Mouse (Mus musculus): ENCODE results near the gene Dnajc6. TPM values are rescaled to one million over a fixed set of nuclear protein-coding genes. Genes with fewer than 3 reads are reported as not detected.
A peak's percentile ranks its signal among the peaks of the same experiment; 100 is the strongest.

The Dnajc6 gene
- polyA plus RNA-seq, 1 experiment, result 1.5 TPM

DNA sequence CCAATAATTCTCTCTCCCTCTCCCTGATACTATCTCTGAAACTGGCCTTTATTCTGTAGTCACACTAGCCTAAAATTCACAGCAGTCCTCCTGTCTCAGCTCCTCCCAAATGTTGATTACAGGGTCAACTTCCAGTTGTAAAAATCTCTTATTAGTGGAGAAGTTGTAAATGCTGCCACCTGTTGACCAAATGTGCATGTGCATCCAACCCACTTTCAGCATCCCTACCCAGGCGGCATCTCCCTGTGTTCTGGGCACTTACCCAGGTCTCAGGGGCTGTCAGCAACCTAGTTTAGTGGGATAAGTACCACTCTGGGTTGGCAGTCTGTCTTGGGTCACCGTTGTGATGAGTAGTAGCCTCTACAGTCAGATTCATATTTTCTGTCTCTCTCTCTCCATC, 38.1 kb upstream of the Dnajc6 start:
- Histone ChIP-seq H3K4me1 (ENCODE audit: control insufficient read depth, insufficient read depth, low read length) (peaks cover 4% of the 10 kb centered on the region; the same call in 1 of the 2 replicates), H3K36me3 (ENCODE audit: control insufficient read depth, insufficient read depth, low read length) (no peaks in the 10 kb centered on the region), H3K4me3 (ENCODE audit: control insufficient read depth, low read depth, low read length) (no peak overlapping the region), H3K27ac (ENCODE audit: control insufficient read depth, insufficient read depth, low read depth, low read length) (no peak overlapping the region), H3K27me3 (ENCODE audit: control insufficient read depth, insufficient read depth, low read length) (no peaks in the 10 kb centered on the region)
- no peak for TF ChIP-seq POLR2A (IDR thresholded peaks at IDR 0.05; ENCODE audit: control insufficient read depth, low read depth, low read length)
- TF ChIP-seq CTCF (IDR thresholded peaks at IDR 0.05; ENCODE audit: control insufficient read depth, insufficient read depth, insufficient replicate concordance, low read depth, low read length), result peak; percentile 51; the same call in 1 of the 2 replicates

DNA sequence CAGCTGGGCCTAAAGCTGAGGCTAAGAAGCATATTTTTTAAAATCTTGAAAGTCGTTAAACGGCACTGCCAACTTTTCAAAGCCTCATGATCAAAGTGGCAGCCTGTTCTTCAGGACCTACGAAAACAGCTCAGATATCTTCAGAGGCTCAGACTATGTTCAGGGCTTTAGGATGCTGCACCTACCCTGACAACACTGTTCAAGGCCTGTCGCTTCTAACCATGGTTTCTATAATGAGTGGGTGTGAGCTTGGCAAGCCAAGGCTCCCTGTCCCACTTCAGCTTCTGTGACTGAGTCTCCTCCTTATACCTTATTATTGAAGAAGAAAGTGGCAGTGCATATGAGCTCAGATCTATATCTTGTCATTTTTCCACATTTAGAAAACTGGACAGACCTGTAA, 37.1 kb upstream of the Dnajc6 start:
- no peak overlapping the region for H3K27ac ChIP-seq (ENCODE audit: control insufficient read depth, insufficient read depth, low read depth, low read length)
- H3K36me3 ChIP-seq (ENCODE audit: control insufficient read depth, insufficient read depth, low read length), result no peaks in the 10 kb centered on the region
- H3K27me3 ChIP-seq (ENCODE audit: control insufficient read depth, insufficient read depth, low read length), result no peaks in the 10 kb centered on the region
- TF ChIP-seq POLR2A (IDR thresholded peaks at IDR 0.05; ENCODE audit: control insufficient read depth, low read depth, low read length) (no peak), CTCF (IDR thresholded peaks at IDR 0.05; ENCODE audit: control insufficient read depth, insufficient read depth, insufficient replicate concordance, low read depth, low read length) (no peak)
- H3K4me1 ChIP-seq (ENCODE audit: control insufficient read depth, insufficient read depth, low read length), result 0 out of 2 replicates have a peak, but pooled peaks cover 2% of the 10 kb centered on the region
- H3K4me3 ChIP-seq (ENCODE audit: control insufficient read depth, low read depth, low read length), result no peak overlapping the region

DNA sequence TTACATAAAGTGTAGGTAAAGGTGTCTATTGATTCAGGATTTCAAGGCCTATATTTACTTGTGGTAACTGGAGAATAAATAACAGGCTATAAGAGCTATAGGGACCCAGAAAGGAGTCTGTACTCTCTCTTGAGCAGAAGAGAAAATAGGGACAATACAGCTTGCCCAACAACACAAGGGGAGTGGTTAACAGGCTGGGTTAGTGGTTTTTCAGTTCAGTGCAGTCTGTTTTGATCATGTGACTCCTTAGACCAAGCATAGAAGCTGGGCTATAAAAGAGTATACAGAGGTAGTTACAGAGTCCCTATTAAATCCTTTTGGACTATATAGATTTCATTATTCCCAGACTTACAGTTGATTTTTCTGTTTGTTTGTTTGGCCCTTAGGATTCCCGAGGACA, 36.3 kb upstream of the Dnajc6 start:
- Histone ChIP-seq H3K4me3 (ENCODE audit: control insufficient read depth, low read depth, low read length) (no peak overlapping the region; the same call in 1 of the 2 replicates), H3K27me3 (ENCODE audit: control insufficient read depth, insufficient read depth, low read length) (no peaks in the 10 kb centered on the region), H3K36me3 (ENCODE audit: control insufficient read depth, insufficient read depth, low read length) (no peaks in the 10 kb centered on the region), H3K27ac (ENCODE audit: control insufficient read depth, insufficient read depth, low read depth, low read length) (no peak overlapping the region), H3K4me1 (ENCODE audit: control insufficient read depth, insufficient read depth, low read length) (no peaks in the 10 kb centered on the region)
- TF ChIP-seq POLR2A (IDR thresholded peaks at IDR 0.05; ENCODE audit: control insufficient read depth, low read depth, low read length), result no peak
- TF ChIP-seq CTCF (IDR thresholded peaks at IDR 0.05; ENCODE audit: control insufficient read depth, insufficient read depth, insufficient replicate concordance, low read depth, low read length), result no peak

DNA sequence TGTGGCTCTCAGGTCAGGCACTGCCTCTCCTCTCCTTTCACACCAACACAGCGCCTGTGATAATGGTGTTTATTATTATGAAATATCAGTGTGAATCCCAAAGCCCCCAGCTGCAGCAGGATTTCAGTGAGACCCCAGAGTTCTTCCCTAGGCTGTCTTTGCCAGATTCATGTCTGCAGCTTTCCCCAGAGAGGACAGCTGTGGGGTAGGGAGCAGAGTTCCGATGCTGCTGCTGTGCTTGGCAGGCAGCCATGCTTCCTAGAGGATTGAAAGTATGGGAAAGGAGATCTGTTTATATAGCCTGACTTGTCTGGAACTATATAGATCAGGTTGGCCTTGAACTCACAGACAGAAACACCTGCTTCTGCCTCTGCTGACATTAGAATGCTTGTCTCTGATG, 34.4 kb upstream of the Dnajc6 start:
- no peaks in the 10 kb centered on the region for H3K36me3 ChIP-seq (ENCODE audit: control insufficient read depth, insufficient read depth, low read length)
- no peak for TF ChIP-seq CTCF (IDR thresholded peaks at IDR 0.05; ENCODE audit: control insufficient read depth, insufficient read depth, insufficient replicate concordance, low read depth, low read length)
- no peak for TF ChIP-seq POLR2A (IDR thresholded peaks at IDR 0.05; ENCODE audit: control insufficient read depth, low read depth, low read length)
- H3K4me3 ChIP-seq (ENCODE audit: control insufficient read depth, low read depth, low read length), result peak overlapping the region; percentile 18; the same call in 1 of the 2 replicates
- H3K27me3 ChIP-seq (ENCODE audit: control insufficient read depth, insufficient read depth, low read length), result no peaks in the 10 kb centered on the region
- no peaks in the 10 kb centered on the region for H3K4me1 ChIP-seq (ENCODE audit: control insufficient read depth, insufficient read depth, low read length)
- H3K27ac ChIP-seq (ENCODE audit: control insufficient read depth, insufficient read depth, low read depth, low read length), result no peak overlapping the region

DNA sequence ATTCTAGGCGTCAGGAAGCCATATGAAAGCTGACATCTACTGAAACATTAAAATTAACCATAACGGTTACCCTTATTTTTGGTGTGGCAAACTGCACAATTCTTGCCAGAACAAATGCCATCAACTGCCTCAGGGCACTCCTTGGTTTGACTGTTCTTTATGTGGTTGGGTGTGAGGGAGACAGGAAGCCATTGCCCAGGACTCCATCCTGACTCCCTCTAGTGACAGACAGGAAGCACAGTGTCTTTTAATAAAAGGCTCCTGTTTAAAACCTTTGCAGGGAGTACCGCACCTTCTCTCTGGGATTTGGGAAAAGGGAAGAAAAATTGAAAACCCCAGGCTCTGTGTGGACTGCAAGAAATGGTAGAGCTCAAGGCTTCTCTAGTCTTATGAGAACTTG, 30.2 kb upstream of the Dnajc6 start:
- H3K27ac ChIP-seq (ENCODE audit: control insufficient read depth, insufficient read depth, low read depth, low read length), result no peak overlapping the region
- no peaks in the 10 kb centered on the region for H3K4me1 ChIP-seq (ENCODE audit: control insufficient read depth, insufficient read depth, low read length)
- H3K27me3 ChIP-seq (ENCODE audit: control insufficient read depth, insufficient read depth, low read length), result no peaks in the 10 kb centered on the region
- TF ChIP-seq POLR2A (IDR thresholded peaks at IDR 0.05; ENCODE audit: control insufficient read depth, low read depth, low read length), result no peak
- TF ChIP-seq CTCF (IDR thresholded peaks at IDR 0.05; ENCODE audit: control insufficient read depth, insufficient read depth, insufficient replicate concordance, low read depth, low read length), result no peak
- no peak overlapping the region for H3K4me3 ChIP-seq (ENCODE audit: control insufficient read depth, low read depth, low read length)
- H3K36me3 ChIP-seq (ENCODE audit: control insufficient read depth, insufficient read depth, low read length), result no peaks in the 10 kb centered on the region

DNA sequence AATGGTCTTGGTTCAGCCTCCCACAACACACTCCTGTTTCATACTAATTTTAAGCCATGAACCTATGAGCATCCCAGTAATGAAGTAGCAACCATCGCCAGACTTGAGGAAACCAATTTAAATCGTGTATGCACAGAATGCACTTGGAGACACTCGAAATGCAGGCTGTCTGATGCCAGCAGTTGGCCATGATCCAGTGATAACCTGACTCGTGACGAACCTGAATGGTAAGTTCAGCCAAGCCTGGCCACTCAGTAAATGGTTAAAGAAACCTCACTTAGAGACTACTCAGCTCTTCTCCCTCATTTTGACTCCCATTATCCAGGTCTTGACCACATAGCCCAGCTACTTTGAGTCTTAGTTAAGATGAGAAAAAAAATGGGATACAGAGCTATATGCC, 27.2 kb upstream of the Dnajc6 start:
- H3K36me3 ChIP-seq (ENCODE audit: control insufficient read depth, insufficient read depth, low read length), result no peaks in the 10 kb centered on the region
- no peaks in the 10 kb centered on the region for H3K4me1 ChIP-seq (ENCODE audit: control insufficient read depth, insufficient read depth, low read length)
- H3K27ac ChIP-seq (ENCODE audit: control insufficient read depth, insufficient read depth, low read depth, low read length), result no peak overlapping the region
- TF ChIP-seq CTCF (IDR thresholded peaks at IDR 0.05; ENCODE audit: control insufficient read depth, insufficient read depth, insufficient replicate concordance, low read depth, low read length) (no peak), POLR2A (IDR thresholded peaks at IDR 0.05; ENCODE audit: control insufficient read depth, low read depth, low read length) (no peak)
- no peaks in the 10 kb centered on the region for H3K27me3 ChIP-seq (ENCODE audit: control insufficient read depth, insufficient read depth, low read length)
- H3K4me3 ChIP-seq (ENCODE audit: control insufficient read depth, low read depth, low read length), result no peak overlapping the region

DNA sequence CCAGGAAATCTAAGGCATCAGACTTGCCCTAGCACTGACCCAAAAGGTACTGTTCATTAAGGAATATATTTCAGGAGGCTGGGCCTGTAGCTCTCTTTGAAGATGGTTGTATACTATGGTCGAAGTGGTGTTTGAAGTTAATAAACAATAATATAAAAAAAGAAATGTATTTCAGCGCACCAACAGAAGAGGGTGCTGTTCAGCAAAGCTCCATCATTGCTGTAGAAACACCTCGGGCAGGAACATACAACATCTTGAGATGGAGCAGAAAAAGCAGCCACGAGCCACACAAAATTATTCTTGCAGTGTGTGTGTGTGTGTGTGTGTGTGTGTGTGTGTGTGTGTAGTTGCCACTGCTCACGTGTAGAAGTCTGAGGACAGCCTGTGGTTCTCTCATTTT, 25.9 kb upstream of the Dnajc6 start:
- Histone ChIP-seq H3K4me3 (ENCODE audit: control insufficient read depth, low read depth, low read length) (no peak overlapping the region), H3K36me3 (ENCODE audit: control insufficient read depth, insufficient read depth, low read length) (no peaks in the 10 kb centered on the region), H3K27me3 (ENCODE audit: control insufficient read depth, insufficient read depth, low read length) (no peaks in the 10 kb centered on the region), H3K27ac (ENCODE audit: control insufficient read depth, insufficient read depth, low read depth, low read length) (no peak overlapping the region), H3K4me1 (ENCODE audit: control insufficient read depth, insufficient read depth, low read length) (no peaks in the 10 kb centered on the region)
- TF ChIP-seq POLR2A (IDR thresholded peaks at IDR 0.05; ENCODE audit: control insufficient read depth, low read depth, low read length) (no peak), CTCF (IDR thresholded peaks at IDR 0.05; ENCODE audit: control insufficient read depth, insufficient read depth, insufficient replicate concordance, low read depth, low read length) (no peak)

DNA sequence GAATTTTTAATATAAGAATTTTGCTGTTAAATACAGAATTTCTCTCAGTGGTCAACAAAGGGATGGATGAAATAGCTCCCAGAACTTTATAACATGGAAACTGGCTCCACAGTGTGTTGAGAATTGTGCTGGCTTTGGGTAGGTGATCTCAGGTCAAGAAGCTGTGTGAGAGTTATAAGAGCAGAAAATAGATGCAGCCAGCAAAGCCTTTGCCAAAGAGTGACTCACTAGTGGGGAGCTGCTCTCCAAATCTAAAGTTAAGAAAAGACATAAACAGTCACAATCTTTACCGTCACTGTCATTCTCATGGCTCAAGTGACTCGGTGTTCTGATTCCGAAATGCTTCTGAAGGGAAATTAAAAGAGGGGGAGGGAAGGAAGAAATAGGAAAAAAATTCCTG, 23.7 kb upstream of the Dnajc6 start:
- no peak overlapping the region for H3K4me3 ChIP-seq (ENCODE audit: control insufficient read depth, low read depth, low read length)
- no peaks in the 10 kb centered on the region for H3K4me1 ChIP-seq (ENCODE audit: control insufficient read depth, insufficient read depth, low read length)
- H3K36me3 ChIP-seq (ENCODE audit: control insufficient read depth, insufficient read depth, low read length), result no peaks in the 10 kb centered on the region
- no peak overlapping the region for H3K27ac ChIP-seq (ENCODE audit: control insufficient read depth, insufficient read depth, low read depth, low read length)
- no peaks in the 10 kb centered on the region for H3K27me3 ChIP-seq (ENCODE audit: control insufficient read depth, insufficient read depth, low read length)
- TF ChIP-seq POLR2A (IDR thresholded peaks at IDR 0.05; ENCODE audit: control insufficient read depth, low read depth, low read length) (no peak), CTCF (IDR thresholded peaks at IDR 0.05; ENCODE audit: control insufficient read depth, insufficient read depth, insufficient replicate concordance, low read depth, low read length) (no peak)

All from testis, adult 2 months (tissue).